Mouse (Mus musculus) thymus, adult 2 months (tissue): ENCODE data around the gene Ifnab.

Experiments used
- CTCF ChIP-seq: fragments of 200-500 bp; IDR thresholded peaks from 2 replicates; pipeline ENCODE4 v1.5.1; 2012; ENCODE audit warnings: mild to moderate bottlenecking, control low read depth, low read length, moderate library complexity, borderline replicate concordance; ENCODE audit not compliant: control insufficient read depth, poor library complexity, insufficient read depth; ENCODE audit errors: extremely low read depth
- POLR2A ChIP-seq: fragments of 200-500 bp; IDR thresholded peaks from 2 replicates; pipeline ENCODE4 v1.6.1; 2012; ENCODE audit warnings: mild to moderate bottlenecking, low read length, control low read depth, moderate library complexity; ENCODE audit not compliant: control insufficient read depth, poor library complexity, insufficient read depth; ENCODE audit errors: extremely low read depth

- TF ChIP-seq POLR2A (no peak), CTCF (no peak)
Measured at GRCm38 (mm10) chr4:88697108-88697507, 5.9 kb upstream of the Ifnab start.
